Mouse (Mus musculus) forebrain, postnatal 0 days (tissue): Measurements from ENCODE around the gene Patl1. TPM values are rescaled to one million over a fixed set of nuclear protein-coding genes. Genes with fewer than 3 reads are reported as not detected.

Source experiments
- ATAC-seq: fragments of 200-750 bp; cut with Nextera tagmentation; 2 replicates; pipeline ENCODE4 v1.8.0; 2017; ENCODE audit warnings: mild to moderate bottlenecking, moderate library complexity
- DNase-seq: peaks from one replicate; pipeline ENCODE4 v3.0.0-alpha.2; 2015
- H3K27ac ChIP-seq: fragments of 300-500 bp; sonication (generic); 2 replicates; pipeline ENCODE4 v1.5.1; 2014; ENCODE audit warnings: low read depth, mild to moderate bottlenecking, antibody characterized with exemption, low read length, moderate library complexity, mixed read lengths
- H3K27me3 ChIP-seq: fragments of 300-500 bp; sonication (generic); 2 replicates; pipeline ENCODE4 v1.6.1; 2014; ENCODE audit warnings: mild to moderate bottlenecking, low read length, mixed read lengths; ENCODE audit not compliant: insufficient read depth
- H3K36me3 ChIP-seq: fragments of 300-500 bp; sonication (generic); 2 replicates; pipeline ENCODE4 v1.6.1; 2014; ENCODE audit warnings: mild to moderate bottlenecking, moderate library complexity; ENCODE audit not compliant: insufficient read depth
- H3K4me1 ChIP-seq: fragments of 300-500 bp; sonication (generic); 2 replicates; pipeline ENCODE4 v1.6.1; 2014; ENCODE audit warnings: antibody characterized with exemption; ENCODE audit not compliant: insufficient read depth
- H3K4me2 ChIP-seq: fragments of 300-500 bp; sonication (generic); 2 replicates; pipeline ENCODE4 v1.6.1; 2014; ENCODE audit warnings: low read depth, mild to moderate bottlenecking, moderate library complexity
- H3K4me3 ChIP-seq: fragments of 300-500 bp; sonication (generic); 2 replicates; pipeline ENCODE4 v1.5.1; 2014; ENCODE audit warnings: low read depth, low read length, mixed read lengths
- H3K9ac ChIP-seq: fragments of 300-500 bp; sonication (generic); 2 replicates; pipeline ENCODE4 v1.6.1; 2014; ENCODE audit warnings: mild to moderate bottlenecking
- H3K9me3 ChIP-seq: fragments of 300-500 bp; sonication (generic); 2 replicates; pipeline ENCODE4 v1.6.1; 2016; ENCODE audit warnings: low read length
- CTCF ChIP-seq: sonication (generic); IDR thresholded peaks from 2 replicates; pipeline ENCODE4 v1.5.1; 2016; ENCODE audit warnings: antibody characterized with exemption, control low read depth, low read depth
- WGBS: fragments of 180-500 bp; shearing (Covaris S2); extraction: QIAGEN DNeasy Blood & Tissue Kit; methylation state at CpG from one replicate; pipeline ENCODE4 v1.1.7; 2014; 5-methylcytosine and 5-hydroxymethylcytosine counted together
- polyA plus RNA-seq: library from polyadenylated mRNA; unstranded; fragments of >200 nt; fragmentation: Nextera tagmentation; extraction: Ambion mirVana; gene quantifications from 2 replicates; pipeline ENCODE4 v1.2.1, GENCODE M21; 2015
- total RNA-seq: library from RNA; depleted of rRNA; stranded (reverse); fragments of >200 nt; gene quantifications from 2 replicates; pipeline ENCODE4 v1.2.3, GENCODE M21; 2014

Patl1 gene
- total and polyA plus RNA-seq, 2 experiments from 2014 or later = 11.8 to 12.1 TPM

DNA sequence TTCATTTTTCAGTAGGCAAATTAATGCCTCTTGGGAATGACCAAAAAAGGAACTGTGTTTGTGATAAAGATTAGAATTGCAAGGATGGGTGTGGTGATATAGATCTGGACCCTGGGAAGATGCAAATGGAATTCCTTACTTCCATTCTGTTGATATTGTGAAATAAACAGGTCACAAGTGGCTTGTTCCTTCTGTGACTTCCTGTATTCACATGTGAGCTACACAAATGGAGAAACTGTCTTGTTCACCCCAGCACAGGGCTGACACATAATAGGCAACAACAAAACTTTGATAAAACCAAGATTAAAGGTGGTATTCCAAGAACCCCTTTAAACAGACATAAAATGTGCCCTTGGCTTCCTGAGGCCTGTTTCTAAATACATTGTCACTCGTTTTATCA is 37.7 kb downstream of the Patl1 start:
- ATAC-seq = no peak
- Histone ChIP-seq H3K36me3 (peaks cover 10% of the 10 kb centered on the region; the same call in 1 of the 2 replicates), H3K4me3 (no peak overlapping the region), H3K27me3 (no peaks in the 10 kb centered on the region), H3K9ac (no peak overlapping the region), H3K4me1 (no peaks in the 10 kb centered on the region), H3K4me2 (no peak overlapping the region), H3K27ac (no peak overlapping the region), H3K9me3 (no peaks in the 10 kb centered on the region)
- 45% methylated on average over 1 of the region's 1 CpGs for WGBS
- no peak for TF ChIP-seq CTCF
- DNase-seq = no peak

DNA sequence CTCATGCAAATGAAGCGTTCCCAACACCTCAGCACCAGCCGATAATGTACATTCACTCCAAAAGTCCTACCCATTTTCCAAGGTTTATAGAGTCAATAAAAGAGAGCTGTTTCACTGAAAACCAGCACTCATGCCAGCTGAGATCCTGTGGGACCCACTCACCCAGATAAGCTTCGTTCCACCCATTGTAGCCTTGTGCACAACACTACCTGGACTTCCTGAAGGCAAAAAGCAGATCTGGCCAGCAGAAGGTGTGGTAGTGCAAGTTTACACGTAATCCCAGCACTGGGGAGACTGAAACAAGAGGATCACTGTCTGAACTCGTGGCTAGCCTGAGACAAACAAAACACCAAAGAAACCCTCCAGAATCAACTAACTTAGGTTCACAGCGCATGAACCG is 38.5 kb downstream of the Patl1 start:
- WGBS = 86% methylated on average over 7 of the region's 7 CpGs
- no peak for ATAC-seq

GRCm38 (mm10) chr19:11954206-11954605 is 42.0 kb downstream of the Patl1 start:
- no peaks in the 10 kb centered on the region for H3K27me3 ChIP-seq
- WGBS = 46% methylated on average over 6 of the region's 6 CpGs
- H3K27ac ChIP-seq = no peak overlapping the region
- ATAC-seq = no peak
- TF ChIP-seq CTCF = no peak
- no peaks in the 10 kb centered on the region for H3K4me1 ChIP-seq
- no peak overlapping the region for H3K4me2 ChIP-seq
- H3K9me3 ChIP-seq = no peaks in the 10 kb centered on the region
- DNase-seq = no peak
- no peak overlapping the region for H3K9ac ChIP-seq
- no peaks in the 10 kb centered on the region for H3K36me3 ChIP-seq
- no peak overlapping the region for H3K4me3 ChIP-seq

More for the DNA sequence above, 38.5 kb downstream of the Patl1 start:
- DNase-seq = no peak
- no peak overlapping the region for H3K27ac ChIP-seq
- no peak overlapping the region for H3K4me3 ChIP-seq
- no peaks in the 10 kb centered on the region for H3K27me3 ChIP-seq
- H3K4me1 ChIP-seq = no peaks in the 10 kb centered on the region
- no peak overlapping the region for H3K9ac ChIP-seq
- TF ChIP-seq CTCF = no peak
- peaks cover 2% of the 10 kb centered on the region; the same call in 1 of the 2 replicates for H3K36me3 ChIP-seq
- no peak overlapping the region for H3K4me2 ChIP-seq
- no peaks in the 10 kb centered on the region for H3K9me3 ChIP-seq

GRCm38 (mm10) chr19:11956636-11957035 is 44.4 kb downstream of the Patl1 start:
- no peak overlapping the region for H3K9ac ChIP-seq
- DNase-seq (no peak), ATAC-seq (no peak)
- H3K36me3 ChIP-seq = no peaks in the 10 kb centered on the region
- no peak overlapping the region for H3K27ac ChIP-seq
- no peaks in the 10 kb centered on the region for H3K27me3 ChIP-seq
- H3K4me2 ChIP-seq = no peak overlapping the region
- TF ChIP-seq CTCF = no peak
- H3K4me3 ChIP-seq = no peak overlapping the region
- no peaks in the 10 kb centered on the region for H3K9me3 ChIP-seq
- 91% methylated on average over 5 of the region's 5 CpGs for WGBS
- no peaks in the 10 kb centered on the region for H3K4me1 ChIP-seq

GRCm38 (mm10) chr19:11957396-11957795 is 45.2 kb downstream of the Patl1 start:
- Histone ChIP-seq H3K27me3 (no peaks in the 10 kb centered on the region), H3K4me1 (no peaks in the 10 kb centered on the region), H3K27ac (no peak overlapping the region), H3K4me3 (no peak overlapping the region), H3K4me2 (no peak overlapping the region), H3K36me3 (no peaks in the 10 kb centered on the region), H3K9me3 (no peaks in the 10 kb centered on the region), H3K9ac (no peak overlapping the region)
- ATAC-seq = no peak
- 91% methylated on average over 5 of the region's 5 CpGs for WGBS
- DNase-seq = no peak
- no peak for TF ChIP-seq CTCF

DNA sequence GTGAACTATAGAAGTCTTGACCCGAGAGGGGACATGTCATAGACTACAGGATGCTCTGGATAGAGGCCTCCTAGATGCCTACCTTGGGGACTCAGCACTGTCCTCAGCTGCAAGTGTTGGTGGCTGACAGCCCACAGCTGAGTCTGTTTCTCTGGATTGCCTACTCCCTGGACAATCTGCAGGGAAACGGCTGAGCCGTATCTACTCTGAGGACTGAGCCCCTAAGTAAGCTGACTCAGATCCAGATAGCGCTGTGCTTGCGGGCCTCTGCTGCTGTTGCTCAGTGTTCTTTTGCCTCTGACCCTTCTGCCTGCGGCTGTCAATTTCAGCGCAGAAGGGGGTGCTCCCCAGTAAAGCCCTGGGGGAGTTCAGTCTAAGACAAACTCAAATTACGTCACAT is 45.6 kb downstream of the Patl1 start:
- H3K4me2 ChIP-seq = no peak overlapping the region
- H3K4me1 ChIP-seq = no peaks in the 10 kb centered on the region
- no peaks in the 10 kb centered on the region for H3K36me3 ChIP-seq
- no peak for TF ChIP-seq CTCF
- H3K27me3 ChIP-seq = no peaks in the 10 kb centered on the region
- no peak for ATAC-seq
- H3K9ac ChIP-seq = no peak overlapping the region
- no peak for DNase-seq
- H3K9me3 ChIP-seq = no peaks in the 10 kb centered on the region
- WGBS = 88% methylated on average over 8 of the region's 8 CpGs
- H3K4me3 ChIP-seq = no peak overlapping the region
- no peak overlapping the region for H3K27ac ChIP-seq

DNA sequence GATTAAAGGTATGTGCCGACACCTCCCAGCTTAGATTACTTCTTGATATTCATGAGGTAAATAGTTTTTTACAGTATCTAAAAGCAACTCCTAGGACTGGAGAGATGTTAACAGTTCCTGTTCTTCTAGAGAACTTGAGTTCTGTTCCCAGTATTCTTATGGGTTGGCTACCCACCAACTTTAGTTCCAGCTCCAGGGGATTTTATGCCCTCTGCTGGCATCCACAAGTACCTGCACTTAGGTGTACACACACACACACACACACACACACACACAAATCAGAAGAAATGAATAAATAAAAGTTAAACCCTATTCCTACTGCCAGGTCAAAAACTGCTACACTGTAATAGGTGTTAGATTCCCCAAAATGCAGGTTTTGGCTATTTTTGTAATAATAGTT is 52.1 kb downstream of the Patl1 start:
- Histone ChIP-seq H3K27ac (peak overlapping the region; percentile 82), H3K4me1 (peaks cover 8% of the 10 kb centered on the region; the same call in 1 of the 2 replicates), H3K9me3 (no peaks in the 10 kb centered on the region), H3K4me3 (peak overlapping the region; percentile 43), H3K27me3 (no peaks in the 10 kb centered on the region), H3K36me3 (no peaks in the 10 kb centered on the region), H3K9ac (no peak overlapping the region), H3K4me2 (peak overlapping the region; percentile 59)
- no peak for DNase-seq
- no peak for ATAC-seq
- TF ChIP-seq CTCF = peak; percentile 37; the same call in 1 of the 2 replicates
- WGBS = 100% methylated on average over 1 of the region's 1 CpGs
